In genomic region chr5:36810634-36811033, GRCm38 (mm10) we compare ENCODE assay signal across 13 mouse cellular contexts. TPM values are rescaled to one million over a fixed set of nuclear protein-coding genes. Genes with fewer than 3 reads are reported as not detected.
DNase-seq lines count a peak whose midpoint lies in the region; ATAC-seq and TF ChIP-seq lines count a peak whose summit lies in the region.
"Had no signal": no experiment of that assay in that cellular context is flagged by ENCODE, and none has a peak within 500 bp of the region (broad histone marks: within the 10 kb centered on the region; RNA-seq: fewer than 3 reads in every experiment).

No protein-coding gene starts in this region.

- TF ChIP-seq RAD21 in CH12.LX (IDR thresholded peaks at IDR 0.05; ENCODE audit: low read depth, low read length): no peak

- ATAC-seq in limb, embryonic 11.5 days (ENCODE audit: insufficient number of reproducible peaks, low FRiP score, low TSS enrichment, low read depth): 0 out of 2 replicates have a peak, but pooled peaks have one; percentile 36
- ATAC-seq in liver, embryonic 15.5 days (ENCODE audit: insufficient read depth): peak; percentile 10; the same call in 1 of the 2 replicates

- H3K79me2 ChIP-seq in CH12.LX (replicated peaks; ENCODE audit: control insufficient read depth, extremely low read depth, insufficient read depth, poor library complexity, severe bottlenecking): no peaks in the 10 kb centered on the region

- no peak overlapping the region for H3K4me2 ChIP-seq in limb, embryonic 11.5 days (ENCODE audit: low read depth, severe bottlenecking)
- no peak overlapping the region for H3K4me2 ChIP-seq in CH12.LX (ENCODE audit: insufficient read depth, low read depth, poor library complexity, severe bottlenecking)
- H3K4me2 ChIP-seq in liver, embryonic 15.5 days: no peak overlapping the region
- H3K4me2 ChIP-seq: limb, embryonic 15.5 days; midbrain, embryonic 12.5 days had no signal

- dilution Hi-C loops in CH12.LX (cut with MboI; ENCODE audit: extremely low pct_ligation_motif_present, extremely low pct_unique_long_range_greater_than_20kb, low sequenced_read_pairs): no loop called here

- H3K9me3 ChIP-seq in limb, embryonic 11.5 days (ENCODE audit: control insufficient read depth, low read length): no peaks in the 10 kb centered on the region
- H3K9me3 ChIP-seq in limb, embryonic 10.5 days (replicated peaks): no peaks in the 10 kb centered on the region
- no peaks in the 10 kb centered on the region for H3K9me3 ChIP-seq in CH12.LX (replicated peaks; ENCODE audit: low read length)
- no peaks in the 10 kb centered on the region for H3K9me3 ChIP-seq in liver, embryonic 15.5 days (replicated peaks)
- H3K9me3 ChIP-seq: limb, embryonic 15.5 days; midbrain, embryonic 12.5 days had no signal

- no peaks in the 10 kb centered on the region for H3K27me3 ChIP-seq in limb, embryonic 11.5 days (ENCODE audit: control insufficient read depth, insufficient read depth, low read length)
- no peaks in the 10 kb centered on the region for H3K27me3 ChIP-seq in limb, embryonic 10.5 days (ENCODE audit: low read depth, poor library complexity, severe bottlenecking)
- H3K27me3 ChIP-seq in CH12.LX (replicated peaks): no peaks in the 10 kb centered on the region
- H3K27me3 ChIP-seq in liver, embryonic 15.5 days: no peaks in the 10 kb centered on the region
- H3K27me3 ChIP-seq: limb, embryonic 15.5 days; midbrain, embryonic 12.5 days had no signal

- TF ChIP-seq POLR2A in CH12.LX (IDR thresholded peaks at IDR 0.05; ENCODE audit: low read depth, low read length): no peak

- no peaks in the 10 kb centered on the region for H3K4me1 ChIP-seq in limb, embryonic 11.5 days (ENCODE audit: control insufficient read depth, insufficient read depth, low read length)
- peaks cover 6% of the 10 kb centered on the region for H3K4me1 ChIP-seq in limb, embryonic 10.5 days
- H3K4me1 ChIP-seq in CH12.LX (ENCODE audit: control insufficient read depth in 1 of 2, insufficient read depth in 2 of 2): peaks cover 32 to 83% of the 10 kb centered on the region in 2 experiments
- no peaks in the 10 kb centered on the region for H3K4me1 ChIP-seq in liver, embryonic 15.5 days (replicated peaks)
- H3K4me1 ChIP-seq: limb, embryonic 15.5 days; midbrain, embryonic 12.5 days had no signal

- no peak overlapping the region for H3K9ac ChIP-seq in limb, embryonic 11.5 days (ENCODE audit: low read length)
- no peak overlapping the region; the same call in 1 of the 2 replicates for H3K9ac ChIP-seq in CH12.LX (ENCODE audit: insufficient read depth, low read depth)
- H3K9ac ChIP-seq in liver, embryonic 15.5 days: no peak overlapping the region
- H3K9ac ChIP-seq: limb, embryonic 15.5 days; midbrain, embryonic 12.5 days had no signal

- no peak overlapping the region for H3K4me3 ChIP-seq in limb, embryonic 11.5 days (ENCODE audit: low read depth, low read length)
- H3K4me3 ChIP-seq in limb, embryonic 10.5 days: no peak overlapping the region
- no peak overlapping the region for H3K4me3 ChIP-seq in CH12.LX (replicated peaks in 1 of 3; ENCODE audit: low read depth in 2 of 3, low read length in 2 of 3, poor library complexity in 1 of 3)
- H3K4me3 ChIP-seq in liver, embryonic 15.5 days (replicated peaks): no peak overlapping the region
- H3K4me3 ChIP-seq: limb, embryonic 15.5 days; midbrain, embryonic 12.5 days had no signal

- in situ Hi-C loops in CH12.LX (cut with MboI; ENCODE audit: low pct_ligation_motif_present, low pct_unique_long_range_greater_than_20kb, low sequenced_read_pairs): no loop called here

- TF ChIP-seq EP300 in CH12.LX (IDR thresholded peaks at IDR 0.05; ENCODE audit: low read length): no peak

- H3K27ac ChIP-seq in limb, embryonic 11.5 days (replicated peaks; ENCODE audit: low read depth, low read length): no peak overlapping the region
- H3K27ac ChIP-seq in limb, embryonic 10.5 days: no peak overlapping the region
- peak overlapping the region; percentile 56; the same call in 1 of the 2 replicates for H3K27ac ChIP-seq in CH12.LX (ENCODE audit: insufficient read depth, low read depth)
- H3K27ac ChIP-seq in liver, embryonic 15.5 days (replicated peaks): no peak overlapping the region
- H3K27ac ChIP-seq: limb, embryonic 15.5 days; midbrain, embryonic 12.5 days had no signal

- DNase-seq in limb, embryonic 11.5 days (ENCODE audit: low spot score): no peak
- no peak for DNase-seq in limb, embryonic 10.5 days (ENCODE audit: low spot score)
- DNase-seq in CH12.LX (ENCODE audit: extremely low read depth) (peak; percentile 70), ES-CJ7 (ENCODE audit: low read depth, low spot score) (peak; percentile 25)
- no peak for DNase-seq in cerebellum, adult 11-12 months
- DNase-seq in urinary bladder, postnatal 4 days (ENCODE audit: low spot score in 2 of 2): no peak
- DNase-seq in urinary bladder, postnatal 36 days (ENCODE audit: low spot score in 2 of 2): no peak
- DNase-seq: adrenal gland, adult 2 months; kidney, adult 11 months had no signal

- H3K36me3 ChIP-seq in limb, embryonic 11.5 days (ENCODE audit: control insufficient read depth, insufficient read depth, low read length): no peaks in the 10 kb centered on the region
- H3K36me3 ChIP-seq in limb, embryonic 10.5 days: no peaks in the 10 kb centered on the region
- peaks cover 68 to 92% of the 10 kb centered on the region in 2 experiments for H3K36me3 ChIP-seq in CH12.LX (replicated peaks in 1 of 2; ENCODE audit: control insufficient read depth in 1 of 2, insufficient read depth in 1 of 2, low read length in 1 of 2)
- H3K36me3 ChIP-seq in liver, embryonic 15.5 days (replicated peaks): peaks cover 12% of the 10 kb centered on the region; the same call in 1 of the 2 replicates

- no peak for TF ChIP-seq CTCF in CH12.LX (conservative IDR thresholded peaks at IDR 0.05 in 1 of 2, IDR thresholded peaks at IDR 0.05 in 1 of 2; ENCODE audit: low read depth in 2 of 2, low read length in 2 of 2)

- 83% methylated on average over 3 of the region's 3 CpGs for WGBS in limb, embryonic 11.5 days
- WGBS in limb, embryonic 10.5 days: 69% methylated on average over 3 of the region's 3 CpGs
- 58% methylated on average over 3 of the region's 3 CpGs for WGBS in liver, embryonic 15.5 days (ENCODE audit: insufficient replicate concordance)

TF ChIP-seq in CH12.LX, 34 proteins besides CTCF, POLR2A, EP300 and RAD21:
- peak; percentile 59 for TF ChIP-seq USF1 (IDR thresholded peaks at IDR 0.05; ENCODE audit: low read depth, low read length)
- no peak for TF ChIP-seq NELFE (IDR thresholded peaks at IDR 0.05; ENCODE audit: low read depth, low read length)

RNA-seq across cellular contexts. Expression of gene Mrfap1, which starts 14.1 kb away (rescaled TPM):
- 692 and 694 TPM in 2 replicates for polyA plus RNA-seq in limb, embryonic 11.5 days (2014; fragmentation: Nextera tagmentation; extraction: Ambion mirVana)
- polyA plus RNA-seq in limb, embryonic 10.5 days (2016; fragmentation: Nextera tagmentation; extraction: Ambion mirVana): 517 and 533 TPM in 2 replicates
- total RNA-seq in CH12.LX (2012; rRNA removed) (211 and 234 TPM in 2 replicates), CH12.LX (2014; rRNA removed) (307 and 312 TPM in 2 replicates)
- 317 and 357 TPM in 2 replicates for polyA plus RNA-seq in CH12.LX (2012; ENCODE audit: insufficient read length, low read depth)
- 144 and 145 TPM in 2 replicates for polyA plus RNA-seq in liver, embryonic 15.5 days (2015; fragmentation: Nextera tagmentation; extraction: Ambion mirVana)

RNA-seq across cellular contexts. Expression of gene Man2b2, which starts 19.8 kb away (rescaled TPM):
- 6.1 TPM in 2 replicates for polyA plus RNA-seq in limb, embryonic 11.5 days (2014; fragmentation: Nextera tagmentation; extraction: Ambion mirVana)
- 6.2 and 7.6 TPM in 2 replicates for polyA plus RNA-seq in limb, embryonic 10.5 days (2016; fragmentation: Nextera tagmentation; extraction: Ambion mirVana)
- total RNA-seq in CH12.LX (2012; rRNA removed) (17.2 and 29.9 TPM in 2 replicates), CH12.LX (2014; rRNA removed) (9.1 and 11.9 TPM in 2 replicates)
- polyA plus RNA-seq in CH12.LX (2012; ENCODE audit: insufficient read length, low read depth): 34.5 and 39.4 TPM in 2 replicates
- 16.1 and 18.0 TPM in 2 replicates for polyA plus RNA-seq in liver, embryonic 15.5 days (2015; fragmentation: Nextera tagmentation; extraction: Ambion mirVana)

RNA-seq across cellular contexts. Expression of gene Ppp2r2c, which starts 57.7 kb away (rescaled TPM):
- 0.11 and 0.24 TPM in 2 replicates for polyA plus RNA-seq in limb, embryonic 11.5 days (2014; fragmentation: Nextera tagmentation; extraction: Ambion mirVana)
- polyA plus RNA-seq in limb, embryonic 10.5 days (2016; fragmentation: Nextera tagmentation; extraction: Ambion mirVana): 0.23 and 1.0 TPM in 2 replicates
- 0.13 and 0.21 TPM in 2 replicates for total RNA-seq in CH12.LX (2012; rRNA removed)
- not detected in 2 replicates for total RNA-seq in CH12.LX (2014; rRNA removed)
- 0.07 TPM in 1 of 2 replicates, not detected in the other for polyA plus RNA-seq in CH12.LX (2012; ENCODE audit: insufficient read length, low read depth)
- not detected in 2 replicates for polyA plus RNA-seq in liver, embryonic 15.5 days (2015; fragmentation: Nextera tagmentation; extraction: Ambion mirVana)
- polyA plus RNA-seq: heart, postnatal 0 days had no signal

Comparison
In these comparisons a context has a peak if more than half of its experiments do, and no peak if none do; other contexts are left out.
1. DNase-seq: peak in CH12.LX (single experiment) and ES-CJ7 (single experiment); none in limb, embryonic 11.5 days (single experiment), limb, embryonic 10.5 days (single experiment), cerebellum, adult 11-12 months (single experiment), urinary bladder, postnatal 4 days (0 of 2) and urinary bladder, postnatal 36 days (0 of 2).